Mouse (Mus musculus) embryo, embryonic 9.5 days (tissue): ENCODE data around the gene Rbbp4.
A peak's percentile ranks its signal among the peaks of the same experiment; 100 is the strongest.
"Not testable (repeated sequence)": the region's sequence is repeated elsewhere in the genome, so short reads cannot be mapped to it uniquely, and the experiment has no call there.

Experiments
- DNase-seq: peaks from one replicate; pipeline ENCODE4 v3.0.0-alpha.2; 2017; ENCODE audit errors: extremely low spot score

The Rbbp4 gene

DNA sequence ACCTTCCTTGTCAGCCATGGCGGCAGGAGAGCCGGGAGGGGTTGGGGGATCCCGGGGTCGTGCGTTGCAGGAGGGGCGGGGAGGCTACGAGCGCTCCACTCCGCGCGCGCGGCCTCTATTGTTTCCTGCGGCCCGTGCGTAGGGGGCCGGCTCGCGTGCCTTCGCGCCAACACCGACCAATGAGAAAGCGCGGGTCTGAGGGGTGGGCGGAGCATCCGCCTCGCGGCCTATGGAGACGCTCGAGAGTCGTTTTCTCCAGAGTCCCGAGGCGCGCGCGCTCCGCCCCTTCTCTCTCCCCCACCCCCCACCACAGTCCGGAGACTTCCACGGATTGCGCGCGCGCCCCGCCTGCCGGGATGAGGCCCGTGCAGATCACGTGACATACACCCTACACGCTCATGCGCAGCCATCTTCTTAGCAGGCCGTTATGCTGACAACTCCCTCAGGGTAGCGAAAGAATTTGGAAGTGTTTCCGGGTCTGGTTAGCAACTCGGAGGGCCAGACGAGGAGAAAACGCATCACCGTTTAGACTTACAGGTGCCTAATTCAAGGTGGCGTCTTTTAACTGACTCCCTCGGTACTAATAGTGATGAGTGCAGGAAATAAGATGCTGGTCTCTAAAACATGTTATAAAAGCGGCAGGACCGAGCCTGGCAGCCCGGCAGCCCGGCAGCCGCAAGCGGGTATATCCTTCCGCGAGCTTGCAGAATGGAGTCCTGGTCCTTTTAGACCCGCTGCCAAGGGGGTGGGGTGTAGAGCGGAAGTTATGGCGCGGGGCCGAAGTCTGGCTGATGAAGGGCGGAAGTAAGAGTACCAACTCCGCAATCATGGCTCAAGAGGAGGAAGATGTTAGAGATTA lies at the start of gene Rbbp4, which contains the start of gene Zbtb8os:
Gene Rbbp4 (minus strand): TSS at position 155 of the 859 bp plus-strand sequence.
Gene Zbtb8os (plus strand): TSS at position 480 of the 859 bp plus-strand sequence.
- peak; percentile 99 for DNase-seq

- DNase-seq = no peak
These were observed 49.3 kb upstream of the Rbbp4 start for GRCm38 (mm10) chr4:129384440-129384839.

DNA sequence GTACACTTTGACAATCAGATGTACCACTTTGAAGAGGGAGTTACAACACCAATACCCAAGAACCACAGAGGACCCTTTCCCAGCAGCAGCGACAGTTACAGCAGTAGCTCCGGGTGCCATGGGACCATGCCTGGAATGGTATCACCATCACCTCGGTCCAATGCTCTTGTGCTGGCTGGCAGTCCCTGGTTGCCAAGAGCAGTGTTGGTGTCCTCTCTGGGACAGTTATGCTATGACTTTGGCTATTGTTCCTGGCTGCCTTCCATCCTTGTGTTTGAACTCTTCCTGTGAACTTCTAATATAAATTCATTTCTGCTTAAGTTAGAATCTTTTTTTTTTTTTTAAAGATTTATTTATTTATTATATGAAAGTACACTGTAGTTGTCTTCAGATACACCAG lies 48.4 kb upstream of the Rbbp4 start:
- no peak for DNase-seq

DNA sequence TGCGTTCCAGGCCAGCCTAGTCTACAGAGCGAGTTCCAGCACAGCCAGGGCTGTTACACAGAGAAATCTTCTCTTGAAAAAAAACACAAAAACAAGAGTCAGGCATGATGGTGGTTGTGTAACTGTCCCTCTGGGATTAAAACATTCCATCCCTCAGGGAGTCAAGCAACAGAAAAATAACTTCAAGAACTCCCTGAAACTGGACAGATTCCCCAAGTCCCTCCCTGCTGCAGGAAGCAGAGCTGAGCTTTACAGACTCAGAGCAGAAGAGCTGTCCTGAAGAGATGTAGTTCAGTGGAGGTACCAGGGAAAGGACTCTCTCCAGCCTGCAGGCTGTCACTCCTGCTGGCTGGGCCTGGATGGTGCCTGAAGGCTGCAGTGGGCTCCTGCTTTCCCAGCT lies 47.3 kb upstream of the Rbbp4 start:
- DNase-seq = no peak

DNA sequence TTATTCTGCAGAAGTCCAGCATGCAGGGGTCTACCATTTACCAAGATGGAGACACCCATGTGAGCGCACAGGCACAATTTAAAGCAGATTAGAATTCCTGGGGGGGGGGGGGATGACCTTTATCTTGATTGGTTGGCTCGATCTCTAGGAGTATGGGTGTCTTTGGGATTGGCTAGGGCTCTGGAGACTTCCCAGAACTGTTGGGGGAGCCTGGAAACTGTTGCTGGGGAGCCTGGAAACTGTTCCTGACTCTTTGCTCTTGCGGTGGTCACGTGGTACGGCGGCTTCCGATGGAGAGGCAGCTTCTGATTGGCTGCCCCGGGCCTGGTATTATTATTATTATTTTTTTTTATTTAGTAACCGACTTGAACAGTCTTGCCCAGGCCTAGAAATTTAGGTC lies 46.9 kb upstream of the Rbbp4 start:
- no peak for DNase-seq

- no peak for DNase-seq
These were observed 46.0 kb upstream of the Rbbp4 start for GRCm38 (mm10) chr4:129381148-129381547.

DNA sequence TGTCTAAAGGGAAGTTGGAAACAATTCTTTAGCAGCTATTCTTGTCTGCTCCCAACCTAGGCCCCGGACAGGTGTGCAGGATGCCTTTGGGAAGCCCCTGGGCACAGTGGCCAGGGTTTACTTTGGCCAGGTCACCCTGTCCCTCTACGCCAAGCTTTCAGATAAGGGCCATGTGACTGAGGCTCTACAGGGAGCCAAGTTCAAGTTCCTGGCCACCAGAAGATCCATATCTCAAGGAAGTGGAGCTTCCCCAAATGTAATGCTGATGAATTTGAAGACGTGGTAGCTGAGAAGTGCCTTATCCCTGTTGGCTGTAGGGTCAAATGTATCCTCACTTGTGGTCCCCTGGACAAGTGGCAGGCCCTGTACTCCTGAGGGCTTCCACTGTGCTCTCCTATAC lies 44.6 kb upstream of the Rbbp4 start:
- DNase-seq = no peak

GRCm38 (mm10) chr4:129377601-129378390 lies 42.6 kb upstream of the Rbbp4 start, which contains the start of gene Zbtb8a:
TSS of gene Zbtb8a (minus strand) at chr4:129378116.
- DNase-seq = peak; percentile 71

DNA sequence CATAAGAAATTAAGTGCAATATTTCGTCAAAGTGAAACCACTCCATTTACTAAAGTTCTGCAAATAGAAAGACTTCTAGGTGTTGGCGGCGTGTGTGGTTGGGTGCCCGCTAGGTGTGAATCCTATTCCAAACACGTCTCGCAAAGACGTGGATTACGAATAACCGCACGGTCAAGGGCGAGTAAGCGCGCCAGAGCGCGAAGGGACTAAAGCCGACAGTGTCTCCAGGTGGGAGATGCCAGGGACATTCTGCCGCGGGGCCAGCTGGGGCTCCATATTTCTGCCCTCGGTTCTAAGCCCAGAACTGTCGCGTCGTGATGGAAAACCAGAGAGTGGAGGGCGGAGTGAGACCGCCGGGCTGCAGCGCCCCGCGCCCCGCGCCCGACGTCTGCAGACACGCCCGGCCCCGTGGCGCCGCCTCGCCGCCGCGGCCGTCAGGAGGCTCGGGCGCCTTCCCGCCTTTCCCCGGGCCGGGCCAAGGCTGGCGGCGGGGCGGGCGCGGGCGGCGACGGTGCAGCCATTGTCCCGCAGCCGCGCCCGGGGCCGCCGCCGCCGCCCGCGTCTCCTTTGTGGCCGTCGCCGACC lies 41.9 kb upstream of the Rbbp4 start:
- peak; percentile 66 for DNase-seq

DNA sequence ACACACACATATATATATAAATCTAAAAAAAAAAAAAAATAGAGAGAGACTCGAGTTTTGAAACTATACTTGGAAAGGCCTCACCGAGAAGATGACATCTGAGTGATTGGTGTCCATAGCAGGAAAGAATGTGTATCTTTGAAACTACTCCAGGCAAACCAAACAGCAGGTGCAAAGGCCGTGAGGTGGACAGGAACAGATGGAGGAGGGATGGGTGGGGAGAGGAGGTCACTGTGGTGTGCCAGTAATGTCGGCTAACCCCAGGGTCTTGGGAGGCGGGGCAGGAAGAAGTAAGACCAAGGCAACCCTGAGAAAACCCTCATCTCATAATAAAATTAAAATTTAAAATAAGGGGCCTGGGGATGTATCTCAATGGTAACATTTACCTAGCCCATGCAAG lies 40.7 kb upstream of the Rbbp4 start:
- no peak for DNase-seq

DNA sequence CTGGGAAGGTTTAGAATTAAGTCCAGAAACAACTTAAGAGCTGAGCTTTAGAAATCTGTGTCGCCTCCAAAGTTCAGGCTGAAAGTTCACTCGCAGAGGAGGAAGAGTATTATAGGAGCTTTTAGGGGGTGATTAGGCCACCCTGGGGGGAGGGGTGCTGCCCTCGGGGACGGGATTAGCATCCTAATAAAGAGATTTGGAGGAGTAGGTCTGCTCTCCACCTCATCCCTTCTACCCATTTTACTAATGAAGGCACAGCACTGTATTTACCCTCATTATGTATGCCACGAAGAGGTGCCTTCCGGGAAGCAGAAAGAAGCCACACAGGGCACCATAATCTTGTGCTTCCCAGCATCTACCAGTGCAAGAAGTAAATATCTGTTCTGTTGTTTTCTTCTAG lies 39.8 kb upstream of the Rbbp4 start:
- no peak for DNase-seq

DNA sequence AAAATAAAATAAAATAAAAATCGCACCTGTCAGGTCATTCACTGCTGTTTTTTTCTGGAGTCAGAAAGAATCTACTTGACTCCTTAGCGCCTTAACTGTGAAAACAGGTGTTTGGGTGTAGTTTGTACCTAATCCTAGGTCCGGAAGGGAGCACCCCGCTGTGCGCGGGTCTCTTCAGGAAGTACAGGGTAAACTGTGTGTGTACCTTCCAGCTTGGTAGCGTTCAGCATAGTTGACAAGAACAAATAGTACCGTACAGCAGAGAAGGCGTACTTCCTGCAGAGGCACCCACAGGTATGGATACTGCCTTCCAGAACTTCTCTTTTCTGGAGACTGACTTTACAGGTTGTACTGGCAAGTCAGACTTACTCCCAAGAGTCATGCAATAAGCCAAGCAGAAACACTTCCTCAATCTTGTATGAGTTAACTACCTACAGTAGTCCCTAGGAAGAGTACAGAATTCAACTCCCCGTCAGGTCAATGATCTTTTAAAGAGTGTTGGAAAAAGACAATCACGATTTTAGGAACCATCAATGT lies 39.1 kb upstream of the Rbbp4 start:
- DNase-seq = no peak

GRCm38 (mm10) chr4:129373202-129373976 lies 38.2 kb upstream of the Rbbp4 start:
- no peak for DNase-seq

DNA sequence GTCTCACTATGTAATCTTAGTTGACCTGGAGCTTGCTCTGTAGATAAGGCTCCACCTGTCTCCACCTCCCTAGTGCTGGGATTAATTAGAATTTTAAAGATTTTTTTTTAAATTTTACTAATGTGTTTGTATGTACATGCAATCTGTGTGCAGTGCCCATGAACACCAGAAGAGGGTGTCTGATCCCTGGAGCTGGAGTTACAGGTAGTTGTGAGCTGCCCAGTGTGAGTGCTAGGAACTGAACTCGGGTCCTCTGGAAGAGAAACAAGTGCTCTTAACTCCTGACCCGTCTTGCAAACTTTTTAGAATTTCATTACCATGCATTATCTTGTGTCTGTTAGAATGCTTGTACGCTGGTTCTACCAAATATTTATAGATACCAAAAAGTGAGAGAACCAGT lies 36.2 kb upstream of the Rbbp4 start:
- no peak for DNase-seq

DNA sequence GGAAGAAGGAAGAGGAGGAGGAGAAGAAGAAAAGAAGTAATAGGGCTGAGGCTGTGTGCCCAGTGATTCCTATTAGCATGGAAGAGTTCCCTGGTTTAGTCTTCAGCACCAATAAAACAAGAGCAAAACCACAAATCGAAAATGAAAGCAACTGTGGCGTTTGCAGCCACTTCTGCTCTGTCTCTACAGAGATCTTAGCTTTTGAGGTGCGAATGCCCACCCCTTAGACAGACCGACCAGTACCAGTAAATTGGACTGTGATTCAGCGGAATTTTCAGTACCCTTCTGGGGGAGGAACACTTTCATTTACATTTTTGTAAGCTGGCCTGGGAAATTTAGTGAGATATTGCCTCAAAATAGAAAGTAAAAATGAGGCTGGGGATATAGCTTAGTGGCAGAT lies 30.1 kb upstream of the Rbbp4 start:
- DNase-seq = no peak

DNA sequence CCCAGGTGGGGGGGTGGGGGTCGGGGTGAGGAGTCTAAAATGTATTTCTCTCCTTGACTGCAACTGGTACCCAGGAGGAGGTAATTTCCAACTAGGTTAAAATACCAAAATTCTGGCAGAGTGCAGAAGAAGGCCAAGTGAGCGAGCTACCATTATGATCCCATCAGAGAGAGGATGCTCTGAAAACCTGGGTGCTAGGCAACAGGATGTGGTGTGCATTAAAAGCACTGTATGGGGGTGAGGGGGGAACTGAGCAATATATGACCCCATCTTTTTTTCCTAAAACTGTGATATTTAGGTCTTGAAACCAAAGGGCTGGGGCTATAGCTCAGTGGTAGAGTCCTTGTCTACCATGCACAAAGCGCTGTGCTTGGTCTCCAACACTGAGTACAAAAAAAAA lies 29.2 kb upstream of the Rbbp4 start:
- DNase-seq = no peak

GRCm38 (mm10) chr4:129363463-129363862 lies 28.3 kb upstream of the Rbbp4 start:
- DNase-seq = no peak

- DNase-seq = no peak
These were observed 27.6 kb upstream of the Rbbp4 start for GRCm38 (mm10) chr4:129362771-129363170.

- DNase-seq = not testable (repeated sequence)
These were observed 27.1 kb upstream of the Rbbp4 start for GRCm38 (mm10) chr4:129362238-129362637.

DNA sequence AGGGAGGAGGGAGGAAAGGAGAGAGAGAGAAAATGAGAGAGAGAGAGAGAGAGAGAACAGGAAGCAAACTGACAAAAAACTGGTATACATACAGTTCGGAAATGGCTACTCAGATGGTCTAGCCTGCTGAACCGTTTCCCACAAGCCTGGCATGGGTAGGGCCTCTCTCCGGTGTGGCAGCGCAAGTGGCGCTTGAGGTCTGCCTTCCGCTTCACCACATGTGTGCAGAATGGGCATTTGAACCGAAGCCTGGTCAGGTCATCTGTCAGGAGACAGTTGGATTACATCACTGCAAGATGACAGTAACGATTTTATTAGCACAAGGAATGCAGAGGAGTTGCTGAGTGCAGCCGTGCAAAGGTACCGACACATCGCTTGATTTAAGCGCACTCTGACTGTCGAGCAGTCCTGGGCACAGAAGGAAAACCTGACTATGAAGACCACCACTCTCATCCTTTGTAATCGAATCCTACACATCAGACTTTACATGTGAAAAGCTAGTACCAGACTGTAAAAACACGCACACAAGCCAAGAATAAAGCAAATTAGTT lies 22.5 kb upstream of the Rbbp4 start:
- no peak for DNase-seq

GRCm38 (mm10) chr4:129354236-129354635 lies 19.1 kb upstream of the Rbbp4 start:
- DNase-seq = no peak
